Mouse (Mus musculus) small intestine, adult 2 months (tissue): ENCODE results near the gene Fbrs. TPM values are rescaled to one million over a fixed set of nuclear protein-coding genes. Genes with fewer than 3 reads are reported as not detected.
"Not testable (repeated sequence)": the region's sequence is repeated elsewhere in the genome, so short reads cannot be mapped to it uniquely, and the experiment has no call there.

Experiments
- H3K27ac ChIP-seq: fragments of 200-500 bp; 2 replicates; pipeline ENCODE4 v1.5.1; 2012; ENCODE audit warnings: low read depth, low read length, control low read depth, inconsistent platforms; ENCODE audit not compliant: insufficient read depth
- H3K27me3 ChIP-seq: fragments of 200-500 bp; 2 replicates; pipeline ENCODE4 v1.6.1; 2012; ENCODE audit warnings: mild to moderate bottlenecking, moderate library complexity, low read length, inconsistent platforms; ENCODE audit not compliant: control insufficient read depth, insufficient read depth
- H3K36me3 ChIP-seq: fragments of 200-500 bp; 2 replicates; pipeline ENCODE4 v1.6.1; 2012; ENCODE audit warnings: mild to moderate bottlenecking, low read length, control low read depth, inconsistent platforms; ENCODE audit not compliant: control insufficient read depth, insufficient read depth
- H3K4me1 ChIP-seq: fragments of 200-500 bp; 2 replicates; pipeline ENCODE4 v1.6.1; 2012; ENCODE audit warnings: low read length, inconsistent platforms, mixed read lengths; ENCODE audit not compliant: control insufficient read depth, insufficient read depth, insufficient read length
- H3K4me3 ChIP-seq: fragments of 200-500 bp; 2 replicates; pipeline ENCODE4 v1.5.1; 2012; ENCODE audit warnings: low read depth, mild to moderate bottlenecking, control low read depth, inconsistent platforms, low read length, moderate library complexity
- CTCF ChIP-seq: fragments of 200-500 bp; IDR thresholded peaks from 2 replicates; pipeline ENCODE4 v1.5.1; 2012; ENCODE audit warnings: low read depth, mild to moderate bottlenecking, control low read depth, inconsistent platforms, low read length, moderate library complexity, mixed read lengths; ENCODE audit not compliant: insufficient replicate concordance, insufficient read length; ENCODE audit errors: extremely low read depth
- POLR2A ChIP-seq: fragments of 200-500 bp; IDR thresholded peaks from 2 replicates; pipeline ENCODE4 v1.6.1; 2012; ENCODE audit warnings: low read depth, mild to moderate bottlenecking, control low read depth, inconsistent platforms, low read length, moderate library complexity
- WGBS: fragments of 180-500 bp; shearing (Covaris S2); methylation state at CpG from one replicate; pipeline ENCODE4 v1.1.7; 2018; 5-methylcytosine and 5-hydroxymethylcytosine counted together
- polyA plus RNA-seq: library from polyadenylated mRNA; depleted of rRNA; stranded (reverse); fragments of >200 nt; gene quantifications from 2 replicates; pipeline ENCODE4 v1.2.3, GENCODE M21; 2012

The Fbrs gene
- polyA plus RNA-seq, 1 experiment = 41.8 TPM

DNA sequence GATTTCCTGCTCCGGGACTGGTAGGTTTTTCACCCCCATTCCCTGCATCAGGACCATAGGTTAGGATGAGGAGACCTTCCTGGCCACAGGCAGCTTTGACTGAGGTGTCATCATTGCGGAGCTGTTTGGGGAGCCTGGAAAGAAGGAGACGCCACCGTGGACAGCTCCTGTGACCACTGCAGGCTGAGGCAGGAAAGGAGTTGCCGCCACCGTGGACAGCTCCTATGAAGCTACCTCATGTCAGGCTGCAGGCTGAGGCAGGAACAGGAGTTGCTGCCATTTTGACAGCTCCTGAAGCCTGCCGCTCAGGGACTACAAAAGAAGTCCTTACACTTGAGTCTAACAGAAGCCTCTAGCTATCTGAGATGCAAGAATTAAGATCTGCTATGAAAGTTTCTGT is 24.1 kb upstream of the Fbrs start:
- H3K27ac ChIP-seq = no peak overlapping the region
- WGBS = 91% methylated on average over 7 of the region's 7 CpGs
- TF ChIP-seq CTCF = no peak
- TF ChIP-seq POLR2A = no peak
- peaks cover 24% of the 10 kb centered on the region for H3K36me3 ChIP-seq
- H3K4me1 ChIP-seq = peaks cover 12% of the 10 kb centered on the region; the same call in 1 of the 2 replicates
- no peak overlapping the region for H3K4me3 ChIP-seq
- H3K27me3 ChIP-seq = no peaks in the 10 kb centered on the region

DNA sequence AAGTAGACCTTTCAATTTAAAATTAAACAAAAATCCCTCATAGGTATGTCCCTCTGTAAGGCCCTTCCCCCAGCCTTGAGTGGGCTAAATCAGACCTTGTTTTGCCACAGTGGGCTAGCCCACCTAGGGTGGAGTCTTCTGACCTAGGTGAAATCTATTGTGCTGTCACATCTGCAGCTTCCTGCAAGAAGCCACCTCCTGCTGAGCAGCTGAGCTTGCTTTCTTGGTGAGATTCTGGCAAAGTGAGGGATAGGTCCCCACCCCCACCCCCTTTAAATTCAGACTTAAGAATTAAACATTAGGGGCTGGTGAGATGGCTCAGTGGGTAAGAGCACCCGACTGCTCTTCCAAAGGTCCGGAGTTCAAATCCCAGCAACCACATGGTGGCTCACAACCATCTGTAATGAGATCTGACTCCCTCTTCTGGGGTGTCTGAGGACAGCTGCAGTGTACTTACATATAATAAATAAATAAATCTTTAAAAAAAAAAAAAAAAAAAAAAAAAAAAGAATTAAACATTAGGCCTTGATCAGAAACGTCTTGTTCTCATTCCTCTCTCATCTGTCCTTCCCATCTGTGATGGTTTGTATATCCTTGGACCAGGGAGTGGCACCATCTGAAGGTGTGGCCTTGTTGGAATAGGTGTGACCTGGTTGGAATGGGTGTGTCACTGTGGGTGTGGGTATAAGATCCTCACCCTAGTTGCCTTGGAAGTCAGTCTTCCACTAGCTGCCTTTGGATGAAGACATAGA is 20.5 kb upstream of the Fbrs start:
- not testable (repeated sequence) for H3K4me1 ChIP-seq, H3K27me3 ChIP-seq, H3K4me3 ChIP-seq, H3K27ac ChIP-seq
- WGBS = 79% methylated on average over 3 of the region's 3 CpGs
- peaks cover 31% of the 10 kb centered on the region for H3K36me3 ChIP-seq

DNA sequence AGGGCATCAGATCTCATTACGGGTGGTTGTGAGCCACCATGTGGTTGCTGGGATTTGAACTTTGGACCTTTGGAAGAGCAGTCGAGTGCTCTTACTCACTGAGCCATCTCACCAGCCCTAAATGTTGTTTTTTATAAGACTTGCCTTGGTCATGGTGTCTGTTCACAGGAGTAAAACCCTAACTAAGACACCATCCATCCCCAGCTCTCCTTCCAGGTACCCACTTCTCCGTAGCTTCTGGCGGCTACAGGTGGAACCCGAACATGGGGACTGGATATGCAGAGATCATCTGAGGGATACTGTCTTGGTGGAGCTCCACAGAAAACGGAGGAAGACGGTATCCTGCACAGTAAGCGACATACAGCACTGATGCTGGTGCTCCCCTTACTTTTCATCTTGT is 19.7 kb upstream of the Fbrs start, which contains the start of gene Prr14:
Gene Prr14, plus strand, starts transcription at position 301 of the 400 bp plus-strand sequence.
- H3K27me3 ChIP-seq, H3K4me3 ChIP-seq, H3K4me1 ChIP-seq, H3K27ac ChIP-seq: not testable (repeated sequence)
- 92% methylated on average over 8 of the region's 8 CpGs for WGBS
- peaks cover 29% of the 10 kb centered on the region for H3K36me3 ChIP-seq

DNA sequence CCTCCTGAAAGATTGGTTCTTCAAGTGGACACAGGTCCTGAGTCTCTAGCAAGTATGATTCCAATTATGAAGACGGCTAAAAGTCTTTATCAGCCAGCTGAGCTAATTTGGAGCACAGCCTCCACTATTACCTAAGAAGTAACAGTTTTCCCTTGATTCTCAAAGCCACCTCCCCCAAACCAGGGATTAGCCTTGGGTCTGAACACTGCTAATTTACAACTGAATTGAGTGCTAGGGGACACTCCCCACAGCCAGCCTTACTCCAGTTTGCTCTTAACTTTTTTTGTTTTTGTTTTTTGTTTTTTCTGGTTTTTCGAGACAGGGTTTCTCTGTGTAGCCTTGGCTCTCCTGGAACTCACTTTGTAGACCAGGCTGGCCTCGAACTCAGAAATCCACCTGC is 13.8 kb upstream of the Fbrs start:
- Histone ChIP-seq H3K27ac (no peak overlapping the region), H3K4me1 (peaks cover 4% of the 10 kb centered on the region; the same call in 1 of the 2 replicates), H3K27me3 (no peaks in the 10 kb centered on the region), H3K36me3 (peaks cover 16% of the 10 kb centered on the region), H3K4me3 (no peak overlapping the region)
- TF ChIP-seq CTCF (no peak), POLR2A (no peak)
- WGBS = 94% methylated on average over 3 of the region's 3 CpGs

DNA sequence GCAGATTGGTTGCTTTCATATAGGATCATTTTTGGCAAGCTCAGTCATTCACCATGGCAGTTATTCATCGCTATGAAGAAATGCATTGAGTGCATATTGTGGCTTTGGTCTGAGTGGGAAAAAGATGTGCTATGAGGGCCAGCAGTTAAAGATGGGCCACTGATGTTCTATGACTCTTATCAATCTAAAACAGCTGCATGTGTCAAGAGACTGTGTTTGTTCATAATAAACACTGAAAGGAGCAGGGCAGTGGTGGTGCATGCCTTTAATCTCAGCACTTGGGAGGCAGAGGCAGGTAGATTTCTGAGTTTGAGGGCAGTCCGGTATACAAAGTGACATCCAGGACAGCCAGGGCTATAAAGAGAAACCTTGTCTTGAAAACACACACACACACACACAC is 13.3 kb upstream of the Fbrs start:
- 100% methylated on average over 2 of the region's 2 CpGs for WGBS
- not testable (repeated sequence) for H3K4me3 ChIP-seq, H3K4me1 ChIP-seq, H3K27ac ChIP-seq, H3K27me3 ChIP-seq
- H3K36me3 ChIP-seq = peaks cover 15% of the 10 kb centered on the region

DNA sequence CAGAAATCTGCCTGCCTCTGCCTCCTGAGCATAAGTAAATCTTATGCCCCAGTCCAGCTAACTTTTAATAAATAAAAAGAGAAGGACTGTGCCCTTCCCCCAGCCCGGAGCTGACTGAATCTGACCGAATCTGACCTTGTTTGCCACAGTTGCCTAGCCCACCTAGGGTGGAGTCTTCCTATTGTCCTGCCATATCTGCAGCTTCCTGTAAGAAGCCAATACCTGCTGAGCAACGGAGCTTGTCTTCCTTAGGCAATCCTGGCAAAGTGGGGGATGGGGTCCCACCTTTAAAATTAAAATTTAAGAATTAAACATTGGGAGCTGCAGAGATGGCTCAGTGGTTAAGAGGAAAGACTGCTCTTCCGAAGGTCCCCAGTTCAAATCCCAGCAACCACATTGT is 12.4 kb upstream of the Fbrs start:
- Histone ChIP-seq H3K27ac (no peak overlapping the region), H3K36me3 (peaks cover 8% of the 10 kb centered on the region), H3K4me3 (no peak overlapping the region), H3K4me1 (peaks cover 4% of the 10 kb centered on the region; the same call in 1 of the 2 replicates), H3K27me3 (no peaks in the 10 kb centered on the region)
- TF ChIP-seq CTCF (no peak), POLR2A (no peak)
- WGBS = 94% methylated on average over 4 of the region's 4 CpGs

DNA sequence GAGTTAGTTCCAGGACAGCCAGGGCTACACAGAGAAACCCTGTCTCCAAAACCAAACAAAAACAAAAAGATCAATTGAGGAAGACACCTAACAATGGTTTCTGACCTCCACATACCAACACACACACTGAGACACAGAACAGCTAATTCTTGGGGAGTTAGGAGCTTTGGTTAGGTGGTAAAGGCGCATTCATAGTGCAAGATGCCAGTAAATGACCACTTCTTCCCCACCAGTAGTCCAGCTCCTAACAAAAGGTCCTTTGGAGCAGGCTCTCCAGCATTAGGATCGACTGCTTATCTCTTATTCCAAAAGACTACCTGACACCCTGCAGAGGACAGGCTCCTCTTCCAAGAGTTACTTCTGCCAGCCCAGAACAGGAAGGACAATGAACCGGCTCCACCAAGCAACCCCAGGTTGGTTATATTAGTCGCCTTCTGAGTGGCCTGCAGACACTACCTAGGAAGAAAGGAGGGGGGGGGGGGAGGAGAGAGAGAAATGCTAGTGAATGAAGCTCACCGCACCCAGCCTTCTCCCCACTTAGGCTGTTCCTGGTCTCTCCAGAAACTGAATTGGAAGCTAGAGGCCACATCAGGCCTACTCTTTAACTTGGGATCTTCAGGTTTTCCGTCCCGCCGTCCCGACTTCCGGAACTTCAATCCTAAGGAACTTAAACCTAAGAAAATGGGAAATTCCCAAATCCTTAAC is 8.8 kb upstream of the Fbrs start:
- WGBS = 7% methylated on average over 10 of the region's 10 CpGs
- peaks cover 9% of the 10 kb centered on the region; the same call in 1 of the 2 replicates for H3K4me1 ChIP-seq
- H3K27ac ChIP-seq = peak overlapping the region; percentile 83
- H3K27me3 ChIP-seq = no peaks in the 10 kb centered on the region
- TF ChIP-seq CTCF (no peak), POLR2A (no peak)
- peak overlapping the region; percentile 94 for H3K4me3 ChIP-seq
- peaks cover 28% of the 10 kb centered on the region for H3K36me3 ChIP-seq
